Mouse (Mus musculus) hindbrain, embryonic 15.5 days (tissue): ENCODE data around the gene Ppcdc. TPM values are rescaled to one million over a fixed set of nuclear protein-coding genes. Genes with fewer than 3 reads are reported as not detected.
A peak's percentile ranks its signal among the peaks of the same experiment; 100 is the strongest.

Experiments
- ATAC-seq: fragments of 200-750 bp; cut with Nextera tagmentation; 2 replicates; pipeline ENCODE4 v1.8.0; 2017; ENCODE audit warnings: low read depth, moderate number of reproducible peaks, moderate TSS enrichment; ENCODE audit not compliant: low FRiP score
- H3K27ac ChIP-seq: fragments of 300-500 bp; sonication (generic); replicated peaks from 2 replicates; pipeline ENCODE4 v1.5.1; 2015; ENCODE audit warnings: mild to moderate bottlenecking, inconsistent platforms
- H3K27me3 ChIP-seq: fragments of 300-500 bp; sonication (generic); 2 replicates; pipeline ENCODE4 v1.6.1; 2015; ENCODE audit warnings: control low read depth, inconsistent platforms
- H3K36me3 ChIP-seq: fragments of 300-500 bp; sonication (generic); 2 replicates; pipeline ENCODE4 v1.6.1; 2015; ENCODE audit warnings: control low read depth, inconsistent platforms
- H3K4me1 ChIP-seq: fragments of 300-500 bp; sonication (generic); replicated peaks from 2 replicates; pipeline ENCODE4 v1.6.1; 2015; ENCODE audit warnings: control low read depth, inconsistent platforms
- H3K4me2 ChIP-seq: fragments of 300-500 bp; sonication (generic); 2 replicates; pipeline ENCODE4 v1.6.1; 2015; ENCODE audit warnings: moderate library complexity, mild to moderate bottlenecking, inconsistent platforms
- H3K4me3 ChIP-seq: fragments of 300-500 bp; sonication (generic); 2 replicates; pipeline ENCODE4 v1.5.1; 2015; ENCODE audit warnings: mild to moderate bottlenecking, inconsistent platforms
- H3K9ac ChIP-seq: fragments of 300-500 bp; sonication (generic); 2 replicates; pipeline ENCODE4 v1.6.1; 2015; ENCODE audit warnings: inconsistent platforms
- H3K9me3 ChIP-seq: fragments of 300-500 bp; sonication (generic); 2 replicates; pipeline ENCODE4 v1.6.1; 2016; ENCODE audit warnings: control low read depth, inconsistent platforms
- WGBS: fragments of 180-500 bp; shearing (Covaris S2); methylation state at CpG from one replicate; pipeline ENCODE4 v1.1.7; 2015; 5-methylcytosine and 5-hydroxymethylcytosine counted together
- polyA plus RNA-seq: library from polyadenylated mRNA; unstranded; fragments of >200 nt; fragmentation: Nextera tagmentation; extraction: Ambion mirVana; gene quantifications from 2 replicates; pipeline ENCODE4 v1.2.1, GENCODE M21; 2015

The Ppcdc gene
- polyA plus RNA-seq, result 20.3 and 21.3 TPM in 2 replicates

DNA sequence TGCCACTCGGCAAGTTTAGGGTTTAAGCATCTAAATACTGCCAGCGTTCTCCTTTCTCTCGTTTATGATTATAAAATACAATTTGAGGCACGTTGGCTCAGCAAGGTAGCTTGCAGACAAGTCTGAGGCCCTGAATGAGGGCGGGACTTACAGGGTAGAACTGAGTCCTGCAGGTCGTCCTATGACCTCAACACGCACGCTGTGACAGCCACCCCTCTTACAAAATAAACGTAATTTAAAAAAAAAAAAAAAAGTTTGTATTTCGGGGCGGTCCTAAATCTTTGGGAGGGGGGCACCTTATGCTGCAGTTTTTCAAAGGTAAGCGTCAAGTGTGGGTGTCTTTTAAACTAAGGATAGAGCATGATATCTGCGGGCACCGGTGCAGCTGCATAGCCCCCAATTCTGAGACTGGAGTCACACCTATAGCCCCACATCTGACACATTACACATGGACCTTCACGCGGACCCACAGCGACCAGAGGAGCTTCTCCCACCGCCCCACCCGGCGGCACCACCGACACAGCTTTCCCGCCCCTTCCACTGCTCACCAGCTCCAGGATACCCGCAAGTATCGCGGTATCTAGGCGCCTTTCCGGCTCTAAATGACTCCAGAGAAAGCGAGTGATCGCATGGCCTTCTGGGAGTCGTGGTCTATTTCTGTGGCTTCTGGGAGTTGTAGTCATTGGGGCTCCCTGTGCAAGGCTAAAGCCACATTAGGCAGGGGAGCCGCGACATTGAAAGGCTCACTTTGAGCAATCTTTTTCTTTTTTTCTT lies at the start of gene Ppcdc:
Ppcdc (minus strand) TSS at position 603 of the 774 bp plus-strand sequence.
- Histone ChIP-seq H3K27me3 (no peaks in the 10 kb centered on the region), H3K36me3 (peaks cover 28% of the 10 kb centered on the region), H3K4me1 (peaks cover 6% of the 10 kb centered on the region), H3K4me3 (peak within 1 kb of the TSS; percentile 55), H3K9ac (peak within 1 kb of the TSS; percentile 66), H3K9me3 (no peaks in the 10 kb centered on the region), H3K27ac (peak within 1 kb of the TSS; percentile 81), H3K4me2 (peak within 1 kb of the TSS; percentile 72)
- 3% methylated on average over 32 of the region's 32 CpGs for WGBS
- peak; percentile 96 for ATAC-seq

DNA sequence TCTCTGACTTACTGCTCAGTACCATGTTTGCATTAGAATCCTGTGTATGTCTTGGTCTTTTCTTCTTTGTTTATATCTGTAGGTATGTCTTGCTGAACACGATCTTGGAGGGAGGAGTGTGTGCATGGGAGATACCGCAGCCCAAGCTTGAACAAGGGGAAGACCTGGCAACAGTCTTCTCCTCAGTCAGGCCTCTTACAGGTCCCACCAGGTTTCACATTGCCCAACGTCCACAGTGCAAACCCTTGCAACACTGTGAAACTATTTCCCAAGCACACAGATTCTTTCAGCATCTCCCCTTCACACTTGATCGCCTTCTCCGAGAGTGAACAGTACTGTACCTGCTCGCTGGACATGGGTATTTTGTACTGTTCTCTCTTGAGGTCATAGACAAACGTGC lies 47.9 kb upstream of the Ppcdc start:
- ATAC-seq, result no peak
- no peak overlapping the region for H3K27ac ChIP-seq
- H3K9ac ChIP-seq, result no peak overlapping the region
- no peaks in the 10 kb centered on the region for H3K27me3 ChIP-seq
- no peak overlapping the region for H3K4me2 ChIP-seq
- H3K4me3 ChIP-seq, result no peak overlapping the region
- 0 out of 2 replicates have a peak, but pooled peaks cover 3% of the 10 kb centered on the region for H3K4me1 ChIP-seq
- WGBS, result 77% methylated on average over 7 of the region's 7 CpGs
- no peaks in the 10 kb centered on the region for H3K36me3 ChIP-seq
- no peaks in the 10 kb centered on the region for H3K9me3 ChIP-seq

DNA sequence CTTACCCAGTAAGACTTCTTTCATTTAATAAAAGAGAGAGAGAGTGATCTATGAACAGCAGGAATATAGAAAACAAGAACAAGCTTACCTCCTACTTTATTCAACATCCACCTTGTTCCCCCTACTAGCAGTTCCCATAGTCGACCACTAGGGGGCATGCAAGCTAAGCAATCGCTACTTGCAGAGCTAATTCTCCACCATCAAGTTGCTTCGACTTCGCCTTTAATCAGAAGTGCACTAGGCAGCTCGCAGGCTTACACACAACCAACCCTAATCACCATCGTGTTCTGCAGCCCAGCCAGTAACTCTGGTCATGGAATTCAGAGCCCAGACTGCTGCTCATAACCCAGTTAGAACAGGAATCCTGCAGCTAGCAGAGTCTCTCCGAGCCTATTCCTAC lies 45.9 kb upstream of the Ppcdc start:
- peak; percentile 65; the same call in 1 of the 2 replicates for ATAC-seq
- Histone ChIP-seq H3K4me3 (no peak overlapping the region), H3K4me1 (0 out of 2 replicates have a peak, but pooled peaks cover 3% of the 10 kb centered on the region), H3K9me3 (no peaks in the 10 kb centered on the region), H3K4me2 (no peak overlapping the region), H3K9ac (no peak overlapping the region), H3K27ac (no peak overlapping the region), H3K36me3 (no peaks in the 10 kb centered on the region), H3K27me3 (no peaks in the 10 kb centered on the region)
- 14% methylated on average over 7 of the region's 7 CpGs for WGBS

DNA sequence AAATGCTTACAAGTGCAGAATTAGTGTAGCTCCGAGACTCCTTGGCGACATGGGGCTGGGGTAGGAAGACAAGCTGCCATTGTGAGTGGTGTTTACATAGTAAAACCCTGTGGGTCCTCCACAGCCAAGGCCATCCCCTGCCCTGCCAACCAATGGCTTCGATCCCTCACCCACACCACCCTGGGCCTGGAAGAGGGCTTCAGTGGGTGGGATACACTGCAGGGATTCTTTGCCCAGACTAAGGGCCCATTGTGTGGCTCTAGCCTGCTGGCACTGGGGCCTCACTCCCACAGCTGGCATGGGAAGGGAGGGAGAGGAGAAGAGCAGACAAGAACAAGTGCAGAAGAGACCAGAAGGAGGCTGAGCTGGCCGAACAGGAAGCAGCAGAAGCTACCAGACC lies 29.0 kb upstream of the Ppcdc start:
- H3K36me3 ChIP-seq, result no peaks in the 10 kb centered on the region
- no peak overlapping the region for H3K27ac ChIP-seq
- peaks cover 37% of the 10 kb centered on the region for H3K4me1 ChIP-seq
- H3K4me3 ChIP-seq, result no peak overlapping the region
- no peak overlapping the region for H3K9ac ChIP-seq
- H3K9me3 ChIP-seq, result no peaks in the 10 kb centered on the region
- H3K27me3 ChIP-seq, result no peaks in the 10 kb centered on the region
- ATAC-seq, result peak; percentile 36; the same call in 1 of the 2 replicates
- WGBS, result 56% methylated on average over 4 of the region's 4 CpGs
- H3K4me2 ChIP-seq, result peak overlapping the region; percentile 83

DNA sequence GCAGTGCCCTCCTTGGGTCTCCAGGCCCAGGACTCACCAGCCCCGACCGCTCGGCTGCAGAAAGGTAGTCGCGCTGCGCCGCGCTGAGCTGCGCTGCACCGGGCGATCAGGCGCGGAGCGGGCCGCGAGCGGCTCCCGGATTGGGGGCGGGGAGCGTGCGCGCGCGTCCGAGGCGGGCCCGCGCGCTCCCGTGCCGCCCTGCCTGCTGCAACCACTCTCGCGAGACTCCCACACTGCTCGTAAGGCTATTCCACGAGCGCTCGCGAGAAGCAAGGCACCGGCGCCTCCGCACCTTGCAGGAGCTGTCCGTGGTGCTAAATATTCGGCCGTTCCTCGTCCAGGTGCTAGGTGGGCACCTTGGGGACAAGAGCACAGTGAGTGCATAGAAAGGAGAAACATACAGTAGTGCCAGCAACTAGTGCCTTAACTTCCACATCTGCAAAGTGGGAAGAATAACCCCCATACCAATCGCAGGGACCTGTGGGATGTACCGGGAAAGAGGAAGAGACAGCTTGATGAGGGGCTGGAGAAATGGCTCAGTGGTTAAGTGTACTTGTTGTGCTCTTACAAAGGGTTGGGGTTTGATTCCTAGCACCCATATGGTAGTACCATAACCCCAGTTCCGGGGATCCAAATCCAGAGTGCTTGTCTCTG lies 28.1 kb upstream of the Ppcdc start, which contains the start of gene Scamp5:
Scamp5 (minus strand) TSS at position 165 of the 654 bp plus-strand sequence.
- H3K9me3 ChIP-seq, result no peaks in the 10 kb centered on the region
- H3K4me3 ChIP-seq, result peak within 1 kb of the TSS; percentile 74
- H3K27me3 ChIP-seq, result no peaks in the 10 kb centered on the region
- H3K4me2 ChIP-seq, result peak within 1 kb of the TSS; percentile 83
- ATAC-seq, result peak; percentile 92
- no peaks in the 10 kb centered on the region for H3K36me3 ChIP-seq
- H3K9ac ChIP-seq, result peak within 1 kb of the TSS; percentile 92
- H3K4me1 ChIP-seq, result peaks cover 37% of the 10 kb centered on the region
- WGBS, result 2% methylated on average over 48 of the region's 48 CpGs
- peak within 1 kb of the TSS; percentile 92 for H3K27ac ChIP-seq

DNA sequence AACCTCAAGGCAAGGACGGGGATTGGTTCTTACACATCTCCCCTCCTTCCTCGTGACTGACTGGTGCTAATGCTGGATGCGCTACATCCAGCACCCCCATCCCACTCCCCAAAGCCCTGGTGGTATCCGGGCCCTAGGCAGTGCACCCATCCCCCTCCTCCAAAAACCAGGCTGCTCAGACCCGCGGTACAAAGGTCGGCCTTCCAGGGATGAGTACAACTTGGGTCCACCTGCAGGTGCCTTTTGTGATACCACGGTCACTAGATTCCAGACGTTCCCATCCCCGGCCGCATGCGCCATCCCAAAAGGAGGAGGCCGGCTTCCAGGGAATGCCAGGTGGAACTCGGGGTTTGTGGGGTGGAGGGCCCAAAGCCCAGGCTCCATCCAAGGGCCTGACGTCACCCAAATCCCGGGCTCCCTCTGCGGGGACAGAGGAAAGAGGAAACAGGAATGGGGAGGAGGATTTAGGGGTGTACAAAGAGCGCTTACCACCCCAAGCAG lies 27.4 kb upstream of the Ppcdc start:
- Histone ChIP-seq H3K27ac (peak overlapping the region; percentile 92), H3K4me2 (peak overlapping the region; percentile 83), H3K9me3 (no peaks in the 10 kb centered on the region), H3K4me3 (peak overlapping the region; percentile 74), H3K9ac (peak overlapping the region; percentile 92), H3K36me3 (no peaks in the 10 kb centered on the region), H3K4me1 (peaks cover 37% of the 10 kb centered on the region), H3K27me3 (no peaks in the 10 kb centered on the region)
- WGBS, result 1% methylated on average over 18 of the region's 18 CpGs
- ATAC-seq, result peak; percentile 76

DNA sequence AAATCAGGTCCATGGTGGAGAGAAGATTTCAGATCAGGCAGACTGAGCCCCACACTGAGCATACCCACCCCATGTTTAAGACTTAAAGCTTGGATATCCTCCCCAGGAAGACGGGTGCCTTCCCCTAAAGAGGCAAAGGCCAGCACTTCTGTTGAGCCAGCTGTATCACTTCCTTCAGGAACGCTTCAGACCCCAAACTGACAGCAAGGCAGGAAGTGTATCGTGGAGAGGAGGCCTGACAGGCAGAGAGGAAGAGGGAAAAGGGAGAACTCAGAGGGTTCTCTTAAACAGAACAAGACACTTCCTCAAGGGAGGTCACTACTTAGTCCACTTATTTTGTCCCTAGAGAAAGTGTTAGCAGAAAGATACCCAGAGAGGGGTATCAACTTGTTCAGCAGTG lies 26.2 kb upstream of the Ppcdc start:
- H3K9me3 ChIP-seq, result no peaks in the 10 kb centered on the region
- H3K9ac ChIP-seq, result no peak overlapping the region
- H3K4me2 ChIP-seq, result peak overlapping the region; percentile 83
- peak overlapping the region; percentile 74 for H3K4me3 ChIP-seq
- H3K4me1 ChIP-seq, result peaks cover 37% of the 10 kb centered on the region
- no peak overlapping the region for H3K27ac ChIP-seq
- no peaks in the 10 kb centered on the region for H3K36me3 ChIP-seq
- H3K27me3 ChIP-seq, result no peaks in the 10 kb centered on the region
- ATAC-seq, result no peak
- WGBS, result 73% methylated on average over 3 of the region's 3 CpGs

DNA sequence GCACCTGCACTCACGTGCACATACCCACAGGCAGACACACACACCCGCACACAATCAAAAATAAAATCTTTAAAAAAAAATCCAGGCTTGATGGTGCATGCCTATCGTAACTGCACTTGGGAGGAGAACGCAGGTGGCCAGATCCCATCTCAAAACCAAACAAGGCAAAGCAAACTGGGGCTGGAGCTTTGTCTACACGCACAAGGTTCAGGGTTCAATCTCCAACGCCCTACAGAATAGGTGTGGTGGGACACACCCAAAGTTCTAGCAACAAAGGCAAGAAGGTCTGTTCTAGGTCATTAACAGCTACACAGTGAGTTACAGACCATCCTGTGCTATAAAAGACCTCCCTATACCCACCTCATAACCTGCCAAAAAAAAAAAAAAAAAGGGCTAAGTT lies 22.9 kb upstream of the Ppcdc start:
- no peaks in the 10 kb centered on the region for H3K36me3 ChIP-seq
- no peak overlapping the region for H3K4me2 ChIP-seq
- no peak for ATAC-seq
- WGBS, result 86% methylated on average over 6 of the region's 6 CpGs
- H3K4me1 ChIP-seq, result peaks cover 27% of the 10 kb centered on the region
- no peaks in the 10 kb centered on the region for H3K27me3 ChIP-seq
- no peak overlapping the region for H3K27ac ChIP-seq
- no peak overlapping the region for H3K4me3 ChIP-seq
- no peaks in the 10 kb centered on the region for H3K9me3 ChIP-seq
- no peak overlapping the region for H3K9ac ChIP-seq

DNA sequence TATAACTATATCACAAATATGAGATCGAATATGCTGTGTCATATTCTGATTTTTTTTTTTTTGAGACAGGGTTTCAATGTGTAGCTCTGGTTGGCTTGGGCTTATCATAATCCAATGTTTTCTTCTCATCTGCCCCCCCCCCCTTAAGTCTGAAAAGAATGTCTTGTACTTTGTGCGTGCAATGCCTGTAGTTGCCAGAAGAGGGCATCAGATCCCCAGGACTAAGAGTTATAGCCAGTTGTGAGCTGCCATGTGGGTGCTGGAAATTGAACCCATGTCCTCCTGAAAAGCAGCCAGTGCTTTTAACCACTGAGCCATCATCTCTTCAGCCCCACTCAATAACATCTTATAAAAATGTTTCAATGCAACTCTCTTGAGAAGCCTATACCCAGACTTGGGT lies 19.8 kb upstream of the Ppcdc start:
- Histone ChIP-seq H3K36me3 (no peaks in the 10 kb centered on the region), H3K4me3 (no peak overlapping the region), H3K27me3 (no peaks in the 10 kb centered on the region), H3K4me1 (peaks cover 7% of the 10 kb centered on the region; the same call in 1 of the 2 replicates), H3K9me3 (no peaks in the 10 kb centered on the region), H3K4me2 (no peak overlapping the region), H3K9ac (no peak overlapping the region), H3K27ac (no peak overlapping the region)
- no peak for ATAC-seq
- WGBS, result 100% methylated on average over 2 of the region's 2 CpGs

DNA sequence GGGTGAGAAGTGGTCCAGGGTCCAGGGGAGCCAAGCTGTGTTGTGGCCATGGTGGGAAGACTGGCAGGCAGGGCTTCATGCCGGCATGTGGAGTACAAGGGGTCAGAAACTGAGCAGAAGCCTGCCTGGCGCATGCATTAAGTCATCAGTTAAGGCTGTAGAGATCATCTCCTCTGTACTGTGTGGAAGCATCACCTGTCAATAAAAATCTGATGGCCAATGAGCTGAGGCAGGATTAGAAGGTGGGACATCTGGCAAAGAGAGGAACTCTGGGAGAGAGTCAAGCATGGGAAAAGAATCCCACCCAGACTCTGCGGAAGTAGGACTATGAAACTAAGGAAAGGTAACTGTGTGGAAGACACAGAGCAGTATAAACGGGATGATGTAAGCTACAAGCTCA lies 13.6 kb upstream of the Ppcdc start:
- Histone ChIP-seq H3K4me2 (no peak overlapping the region), H3K4me1 (no peaks in the 10 kb centered on the region), H3K9me3 (no peaks in the 10 kb centered on the region), H3K36me3 (peaks cover 27% of the 10 kb centered on the region), H3K9ac (no peak overlapping the region), H3K27ac (no peak overlapping the region), H3K4me3 (no peak overlapping the region), H3K27me3 (no peaks in the 10 kb centered on the region)
- 92% methylated on average over 4 of the region's 4 CpGs for WGBS
- no peak for ATAC-seq

DNA sequence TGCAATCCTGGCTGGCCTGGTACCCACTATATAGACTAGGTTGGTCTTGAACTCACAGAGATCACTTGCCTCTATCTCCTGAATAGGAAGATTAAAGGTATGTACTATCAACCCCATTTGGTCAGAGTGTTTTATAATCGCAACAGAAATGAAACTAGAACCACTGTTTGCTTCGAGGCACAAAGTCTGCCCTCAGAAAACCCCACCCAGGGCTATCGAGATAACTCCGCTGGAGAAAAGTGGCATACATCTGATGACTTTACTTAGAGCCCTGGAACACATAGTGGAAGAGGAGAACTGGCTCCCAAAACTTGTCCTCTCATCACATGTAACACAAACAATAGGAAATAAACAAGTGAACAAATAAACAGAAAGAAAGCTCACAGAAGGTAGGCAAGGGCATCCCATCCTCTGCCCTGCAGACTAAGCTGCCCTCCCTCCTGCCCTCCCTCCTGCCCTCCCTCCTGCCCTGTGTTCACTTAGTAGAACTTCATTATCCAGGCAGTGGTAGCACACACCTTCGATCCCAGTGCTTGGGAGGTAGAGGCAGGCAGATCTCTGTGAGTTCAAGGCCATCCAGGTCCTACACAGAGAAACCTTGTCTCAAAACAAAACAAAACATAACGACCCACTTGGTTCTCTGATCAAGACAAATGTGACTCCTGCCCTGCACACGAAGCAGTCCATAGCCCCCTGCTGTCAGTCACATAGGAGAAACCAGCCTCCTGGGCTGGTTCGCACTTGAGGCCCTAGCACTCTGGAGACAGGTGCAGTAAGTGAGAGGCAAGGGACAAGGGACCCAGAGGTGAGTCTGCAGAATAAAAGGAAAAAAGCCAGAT lies 12.9 kb upstream of the Ppcdc start:
- ATAC-seq, result no peak

More for the DNA sequence above, 12.9 kb upstream of the Ppcdc start:
- Histone ChIP-seq H3K4me2 (no peak overlapping the region), H3K9me3 (no peaks in the 10 kb centered on the region), H3K4me1 (no peaks in the 10 kb centered on the region), H3K36me3 (peaks cover 33% of the 10 kb centered on the region), H3K27ac (no peak overlapping the region), H3K4me3 (no peak overlapping the region), H3K9ac (no peak overlapping the region), H3K27me3 (no peaks in the 10 kb centered on the region)
- WGBS, result 84% methylated on average over 8 of the region's 8 CpGs
